Mouse (Mus musculus) E14TG2a.4 (cell line): ENCODE measurements around the gene Rgs9.
"Not testable (repeated sequence)": the region's sequence is repeated elsewhere in the genome, so short reads cannot be mapped to it uniquely, and the experiment has no call there.

Experiments
- H3K27me3 ChIP-seq: 2 replicates; pipeline ENCODE4 v1.6.1; 2014; ENCODE audit warnings: low read length, control low read depth; ENCODE audit not compliant: insufficient read depth
- H3K36me3 ChIP-seq: 2 replicates; pipeline ENCODE4 v1.6.1; 2014; ENCODE audit warnings: low read length, control low read depth; ENCODE audit not compliant: insufficient read depth
- H3K4me1 ChIP-seq: replicated peaks from 2 replicates; pipeline ENCODE4 v1.6.1; 2014; ENCODE audit warnings: low read depth, low read length, control low read depth
- H3K4me3 ChIP-seq: replicated peaks from 2 replicates; pipeline ENCODE4 v1.5.1; 2014; ENCODE audit warnings: mild to moderate bottlenecking, low read length
- H3K9me3 ChIP-seq: 2 replicates; pipeline ENCODE4 v1.6.1; 2014; ENCODE audit warnings: low read length, control low read depth
- CTCF ChIP-seq: conservative IDR thresholded peaks from 2 replicates; pipeline ENCODE4 v1.5.1; 2014; ENCODE audit warnings: low read length
- NANOG ChIP-seq: IDR thresholded peaks from 2 replicates; pipeline ENCODE4 v1.6.1; 2014; ENCODE audit warnings: borderline replicate concordance, low read length, mixed read lengths
- POU5F1 ChIP-seq: IDR thresholded peaks from 2 replicates; pipeline ENCODE4 v1.6.1; 2014; ENCODE audit warnings: low read length, borderline replicate concordance

Gene Rgs9

GRCm38 (mm10) chr11:109297710-109298375 lies at the start of gene Rgs9:
Gene Rgs9, minus strand, starts transcription at chr11:109298129.
- Histone ChIP-seq H3K9me3 (no peaks in the 10 kb centered on the region), H3K27me3 (peaks cover 28% of the 10 kb centered on the region), H3K4me1 (peaks cover 4% of the 10 kb centered on the region), H3K4me3 (peak within 1 kb of the TSS; percentile 70), H3K36me3 (no peaks in the 10 kb centered on the region)
- TF ChIP-seq NANOG (no peak), CTCF (peak; percentile 65), POU5F1 (no peak)

GRCm38 (mm10) chr11:109347242-109347959 lies 49.5 kb upstream of the Rgs9 start:
- TF ChIP-seq POU5F1 (no peak), CTCF (no peak)
- no peaks in the 10 kb centered on the region; the same call in 1 of the 2 replicates for H3K27me3 ChIP-seq
- no peak overlapping the region for H3K4me3 ChIP-seq
- H3K9me3 ChIP-seq, result no peaks in the 10 kb centered on the region
- H3K36me3 ChIP-seq, result no peaks in the 10 kb centered on the region
- peaks cover 44% of the 10 kb centered on the region for H3K4me1 ChIP-seq

- H3K36me3 ChIP-seq, result no peaks in the 10 kb centered on the region
- H3K9me3 ChIP-seq, result no peaks in the 10 kb centered on the region
- TF ChIP-seq NANOG (no peak), CTCF (peak; percentile 17), POU5F1 (no peak)
- no peak overlapping the region for H3K4me3 ChIP-seq
- peaks cover 27% of the 10 kb centered on the region for H3K4me1 ChIP-seq
- no peaks in the 10 kb centered on the region; the same call in 1 of the 2 replicates for H3K27me3 ChIP-seq
Observed at GRCm38 (mm10) chr11:109343991-109344599, 46.2 kb upstream of the Rgs9 start.

GRCm38 (mm10) chr11:109343558-109343957 lies 45.6 kb upstream of the Rgs9 start:
- Histone ChIP-seq H3K27me3 (no peaks in the 10 kb centered on the region; the same call in 1 of the 2 replicates), H3K4me3 (no peak overlapping the region), H3K4me1 (peaks cover 26% of the 10 kb centered on the region), H3K9me3 (no peaks in the 10 kb centered on the region), H3K36me3 (no peaks in the 10 kb centered on the region)
- TF ChIP-seq POU5F1 (no peak), CTCF (no peak), NANOG (no peak)

- not testable (repeated sequence) for H3K27me3 ChIP-seq, H3K9me3 ChIP-seq, H3K36me3 ChIP-seq, H3K4me3 ChIP-seq
- H3K4me1 ChIP-seq, result peaks cover 19% of the 10 kb centered on the region
Observed at GRCm38 (mm10) chr11:109342666-109343065, 44.7 kb upstream of the Rgs9 start.

- no peaks in the 10 kb centered on the region for H3K36me3 ChIP-seq
- no peaks in the 10 kb centered on the region for H3K9me3 ChIP-seq
- peaks cover 9% of the 10 kb centered on the region for H3K4me1 ChIP-seq
- H3K27me3 ChIP-seq, result no peaks in the 10 kb centered on the region
- no peak for TF ChIP-seq NANOG
- TF ChIP-seq POU5F1, result no peak
- TF ChIP-seq CTCF, result no peak
- H3K4me3 ChIP-seq, result no peak overlapping the region
Observed at GRCm38 (mm10) chr11:109340541-109340940, 42.6 kb upstream of the Rgs9 start.

- TF ChIP-seq NANOG (no peak), CTCF (no peak), POU5F1 (no peak)
- no peaks in the 10 kb centered on the region for H3K36me3 ChIP-seq
Observed at GRCm38 (mm10) chr11:109339155-109339938, 41.4 kb upstream of the Rgs9 start.

GRCm38 (mm10) chr11:109335890-109336289 lies 38.0 kb upstream of the Rgs9 start:
- Histone ChIP-seq H3K9me3 (no peaks in the 10 kb centered on the region), H3K4me1 (peaks cover 7% of the 10 kb centered on the region), H3K4me3 (no peak overlapping the region), H3K36me3 (no peaks in the 10 kb centered on the region), H3K27me3 (peaks cover 2% of the 10 kb centered on the region; the same call in 1 of the 2 replicates)
- TF ChIP-seq CTCF, result no peak
- no peak for TF ChIP-seq POU5F1
- TF ChIP-seq NANOG, result no peak

More at GRCm38 (mm10) chr11:109339155-109339938, 41.4 kb upstream of the Rgs9 start:
- Histone ChIP-seq H3K4me1 (peaks cover 9% of the 10 kb centered on the region), H3K4me3 (no peak overlapping the region), H3K9me3 (no peaks in the 10 kb centered on the region), H3K27me3 (no peaks in the 10 kb centered on the region)
